Mouse (Mus musculus) layer of hippocampus, adult 11-12 months (tissue): ENCODE measurements at regions not wholly inside any gene's neighbourhood (a gene's known extent, or its start where the extent isn't known, plus 50 kb on each side); places are given as distances from the start of the nearest gene placed in this dataset.

ENCODE experiments used
- DNase-seq: peaks from one replicate; pipeline ENCODE4 v3.0.0; 2022; ENCODE audit warnings: low spot score

DNA sequence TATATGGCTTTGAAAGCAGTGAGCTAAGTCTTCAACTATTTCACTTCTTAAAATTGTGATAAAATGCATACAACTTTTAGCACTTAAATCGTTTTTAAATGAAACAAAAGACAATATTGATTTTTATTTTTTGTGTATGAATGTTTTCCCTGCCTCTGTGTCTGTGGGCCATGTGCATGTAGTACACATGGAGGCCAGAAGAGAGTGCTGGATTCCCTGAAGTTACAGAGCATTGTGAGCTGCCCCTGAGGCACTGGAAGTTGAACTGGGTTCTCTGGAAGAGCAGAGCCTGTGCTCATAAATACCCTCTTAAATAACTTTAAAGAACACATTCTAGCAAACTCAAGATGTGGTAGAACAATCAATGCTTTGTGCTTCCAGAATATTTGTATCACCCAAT, 61.8 kb upstream of the Gm6812 start:
- no peak for DNase-seq

DNA sequence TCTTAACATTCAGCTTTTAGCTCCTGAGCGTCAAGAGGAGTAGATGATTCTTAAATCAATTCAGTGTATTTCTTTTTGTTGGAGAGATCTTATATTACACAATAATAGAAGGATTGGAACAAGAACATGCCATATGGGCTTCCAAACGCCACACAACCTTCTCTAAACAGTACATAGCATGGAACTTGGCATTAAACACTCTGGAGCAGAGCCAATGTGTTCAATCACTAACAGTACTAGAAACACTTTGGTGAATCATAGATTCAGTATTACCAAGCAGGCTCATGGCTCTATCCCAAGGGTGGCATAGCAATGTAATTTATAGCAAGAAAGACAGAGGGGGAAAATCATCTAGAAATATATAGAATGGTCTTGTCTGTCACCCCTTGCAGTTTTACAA, 60.4 kb upstream of the Gm6812 start:
- DNase-seq = peak; percentile 35

DNA sequence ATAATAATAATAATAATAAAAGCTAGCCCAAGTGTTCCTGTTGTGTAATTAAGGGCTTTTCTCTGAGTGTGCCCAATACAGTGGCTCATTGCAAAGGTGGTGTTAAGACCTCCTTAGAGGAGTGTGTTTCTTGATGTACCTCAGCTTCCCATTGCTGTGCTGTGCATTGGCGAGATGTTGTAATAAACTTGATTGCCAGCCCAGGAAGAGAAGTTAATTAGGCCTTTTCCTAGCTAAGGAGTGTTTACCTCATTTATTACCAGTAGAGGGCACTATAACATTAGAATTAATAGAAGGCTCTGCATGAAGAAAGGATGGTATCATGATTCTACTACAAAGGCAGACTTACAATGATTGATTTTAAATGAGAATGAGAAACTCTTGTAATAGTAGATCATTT, 57.9 kb upstream of the Gm6812 start:
- DNase-seq = no peak

DNA sequence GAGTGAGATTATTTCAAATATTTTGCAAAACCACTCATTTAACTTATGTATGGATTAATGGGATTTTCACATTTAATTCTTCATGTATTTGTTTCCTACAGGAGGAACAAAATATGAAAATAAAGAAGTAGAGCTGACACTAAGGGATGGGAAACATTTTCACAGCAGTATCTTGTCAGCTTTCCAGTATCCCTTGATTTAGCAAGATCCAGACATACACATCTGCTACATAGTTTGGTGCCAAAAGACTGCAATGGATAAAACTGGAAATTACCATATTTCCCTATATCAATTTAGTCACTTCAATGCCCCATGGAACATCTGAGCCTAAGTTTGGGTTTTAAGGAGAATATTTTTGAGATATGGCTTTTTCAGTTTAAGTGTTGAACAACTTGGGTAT, 52.9 kb upstream of the Gm6812 start:
- peak; percentile 2 for DNase-seq
